Mouse (Mus musculus): ENCODE measurements around the gene 1700057G04Rik.

The 1700057G04Rik gene

GRCm38 (mm10) chr9:92309077-92309476 lies at the start of gene 1700057G04Rik:
TSS of gene 1700057G04Rik (plus strand) at chr9:92309377.
- no peak for DNase-seq

GRCm38 (mm10) chr9:92260481-92261159 lies 48.6 kb upstream of the 1700057G04Rik start:
- no peak for DNase-seq

GRCm38 (mm10) chr9:92265719-92266118 lies 43.5 kb upstream of the 1700057G04Rik start:
- no peak for DNase-seq

- DNase-seq: peak; percentile 34
These were observed 42.5 kb upstream of the 1700057G04Rik start for GRCm38 (mm10) chr9:92266558-92267171.

- no peak for DNase-seq
These were observed 41.4 kb upstream of the 1700057G04Rik start for GRCm38 (mm10) chr9:92267732-92268131.

- DNase-seq: no peak
These were observed 39.3 kb upstream of the 1700057G04Rik start for GRCm38 (mm10) chr9:92269829-92270404.

GRCm38 (mm10) chr9:92270927-92271326 lies 38.2 kb upstream of the 1700057G04Rik start:
- DNase-seq: peak; percentile 94

- DNase-seq: peak; percentile 77
These were observed 36.5 kb upstream of the 1700057G04Rik start for GRCm38 (mm10) chr9:92272650-92273049.

- DNase-seq: peak; percentile 48
These were observed 35.9 kb upstream of the 1700057G04Rik start for GRCm38 (mm10) chr9:92273271-92273670.

- DNase-seq: peak; percentile 87
These were observed 35.0 kb upstream of the 1700057G04Rik start for GRCm38 (mm10) chr9:92273956-92274762.

GRCm38 (mm10) chr9:92275486-92276207 lies 33.5 kb upstream of the 1700057G04Rik start, which contains the start of gene Plscr2:
TSS of gene Plscr2 (plus strand) at chr9:92275602.
- DNase-seq: peak; percentile 85

GRCm38 (mm10) chr9:92276360-92276759 lies 32.8 kb upstream of the 1700057G04Rik start:
- DNase-seq: peak; percentile 61

- DNase-seq: no peak
These were observed 29.1 kb upstream of the 1700057G04Rik start for GRCm38 (mm10) chr9:92280048-92280447.

GRCm38 (mm10) chr9:92282563-92283171 lies 26.5 kb upstream of the 1700057G04Rik start:
- DNase-seq: no peak

- no peak for DNase-seq
These were observed 19.5 kb upstream of the 1700057G04Rik start for GRCm38 (mm10) chr9:92289675-92290074.

GRCm38 (mm10) chr9:92292169-92292568 lies 17.0 kb upstream of the 1700057G04Rik start:
- DNase-seq: peak; percentile 54

- no peak for DNase-seq
These were observed 16.3 kb upstream of the 1700057G04Rik start for GRCm38 (mm10) chr9:92292922-92293321.

- DNase-seq: no peak
These were observed 15.3 kb upstream of the 1700057G04Rik start for GRCm38 (mm10) chr9:92293560-92294548.

- DNase-seq: no peak
These were observed 10.9 kb upstream of the 1700057G04Rik start for GRCm38 (mm10) chr9:92298288-92298687.

- no peak for DNase-seq
These were observed 8.0 kb upstream of the 1700057G04Rik start for GRCm38 (mm10) chr9:92301213-92301612.

- DNase-seq: no peak
These were observed 4.1 kb upstream of the 1700057G04Rik start for GRCm38 (mm10) chr9:92305075-92305474.

Measured in kidney, adult 11 months (tissue).